Mouse (Mus musculus) mouse trophoblast stem cell (cell line): Measurements from ENCODE around the gene Gpc6.

Experiments
- in situ Hi-C, 2 experiments: fragments of 300-500 bp; cut with MseI, MboI; formaldehyde crosslinking; loops; 2 replicates in 1 of 2; 3 replicates in 1 of 2; pipeline ENCODE4 v1.15.1; 2025

Gpc6 gene

GRCm38 (mm10) chr14:116924876-116925601 lies at the start of gene Gpc6:
TSS of gene Gpc6 (plus strand) at chr14:116925315.
- in situ Hi-C loops = no loop called here

- in situ Hi-C loops = no loop called here
These were observed 42.6 kb upstream of the Gpc6 start for GRCm38 (mm10) chr14:116882480-116883044.

- in situ Hi-C loops = no loop called here
These were observed 30.8 kb upstream of the Gpc6 start for GRCm38 (mm10) chr14:116894316-116894715.

- in situ Hi-C loops = no loop called here
These were observed 27.1 kb upstream of the Gpc6 start for GRCm38 (mm10) chr14:116897971-116898370.

GRCm38 (mm10) chr14:116911768-116912167 lies 13.3 kb upstream of the Gpc6 start:
- in situ Hi-C loops = no loop called here

- in situ Hi-C loops = no loop called here
These were observed 8.2 kb upstream of the Gpc6 start for GRCm38 (mm10) chr14:116916874-116917273.

GRCm38 (mm10) chr14:116924266-116924665 lies 849 bp upstream of the Gpc6 start:
- in situ Hi-C loops = no loop called here

- in situ Hi-C loops = no loop called here
These were observed 732 bp downstream of the Gpc6 start for GRCm38 (mm10) chr14:116925691-116926403.

- in situ Hi-C loops = no loop called here
These were observed 1.5 kb downstream of the Gpc6 start for GRCm38 (mm10) chr14:116926404-116927171.

- in situ Hi-C loops = no loop called here
These were observed 2.5 kb downstream of the Gpc6 start for GRCm38 (mm10) chr14:116927341-116928315.

- in situ Hi-C loops = no loop called here
These were observed 3.3 kb downstream of the Gpc6 start for GRCm38 (mm10) chr14:116928395-116928794.

GRCm38 (mm10) chr14:116928796-116929529 lies 3.8 kb downstream of the Gpc6 start:
- in situ Hi-C loops = no loop called here

- in situ Hi-C loops = no loop called here
These were observed 8.7 kb downstream of the Gpc6 start for GRCm38 (mm10) chr14:116933825-116934224.

GRCm38 (mm10) chr14:116937910-116938560 lies 12.9 kb downstream of the Gpc6 start:
- in situ Hi-C loops = no loop called here

- in situ Hi-C loops = no loop called here
These were observed 13.6 kb downstream of the Gpc6 start for GRCm38 (mm10) chr14:116938735-116939134.

GRCm38 (mm10) chr14:116939561-116939960 lies 14.4 kb downstream of the Gpc6 start:
- in situ Hi-C loops = no loop called here

- in situ Hi-C loops = no loop called here
These were observed 16.7 kb downstream of the Gpc6 start for GRCm38 (mm10) chr14:116941772-116942171.

- in situ Hi-C loops = no loop called here
These were observed 18.6 kb downstream of the Gpc6 start for GRCm38 (mm10) chr14:116943751-116944150.

- in situ Hi-C loops = no loop called here
These were observed 20.9 kb downstream of the Gpc6 start for GRCm38 (mm10) chr14:116945975-116946374.

GRCm38 (mm10) chr14:116947461-116947860 lies 22.3 kb downstream of the Gpc6 start:
- in situ Hi-C loops = no loop called here
